Comparison of ENCODE assay signal across 18 mouse cellular contexts in the genomic region with DNA sequence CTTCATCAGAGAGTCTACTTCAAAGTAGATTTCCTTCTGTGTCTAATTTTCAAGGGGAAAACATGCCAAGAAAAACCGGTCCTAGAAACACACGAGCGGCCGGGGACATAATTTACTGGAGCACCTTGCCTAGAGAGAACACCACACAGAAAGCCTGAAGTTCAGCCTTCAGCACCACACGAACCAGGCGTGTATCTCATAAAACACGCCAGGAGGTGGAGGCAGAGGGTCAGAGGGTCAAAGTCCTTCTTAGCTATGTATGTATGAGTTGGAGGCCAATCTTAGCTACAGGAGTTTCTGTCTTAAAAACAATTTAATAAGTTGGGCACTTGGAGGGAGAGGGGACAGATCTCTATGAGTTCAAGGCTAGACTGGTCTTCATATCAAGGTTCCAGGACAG. TPM values are rescaled to one million over a fixed set of nuclear protein-coding genes. Genes with fewer than 3 reads are reported as not detected.
DNase-seq lines count a peak whose midpoint lies in the region; ATAC-seq and TF ChIP-seq lines count a peak whose summit lies in the region.
"Had no signal": no experiment of that assay in that cellular context is flagged by ENCODE, and none has a peak within 500 bp of the region (broad histone marks: within the 10 kb centered on the region; RNA-seq: fewer than 3 reads in every experiment).

No protein-coding gene starts in this region.

- ATAC-seq in liver, embryonic 16.5 days (ENCODE audit: low read depth): 0 out of 2 replicates have a peak, but pooled peaks have one; percentile 27
- ATAC-seq in liver, embryonic 11.5 days (replicated peaks; ENCODE audit: low FRiP score): no peak
- peak; percentile 83 for ATAC-seq in intestine, embryonic 16.5 days
- ATAC-seq: forebrain, postnatal 0 days; hindbrain, embryonic 16.5 days had no signal

- H3K9ac ChIP-seq in heart, adult 2 months (ENCODE audit: low read depth, low read length): no peak overlapping the region
- H3K9ac ChIP-seq in liver, embryonic 16.5 days (ENCODE audit: low read depth, low read length): no peak overlapping the region
- H3K9ac ChIP-seq in liver, embryonic 11.5 days (ENCODE audit: low read depth, low read length): no peak overlapping the region
- no peak overlapping the region for H3K9ac ChIP-seq in intestine, embryonic 16.5 days (ENCODE audit: low read depth, low read length)
- H3K9ac ChIP-seq: forebrain, postnatal 0 days; liver, embryonic 15.5 days; neural tube, embryonic 12.5 days had no signal

- intact Hi-C loops in heart, adult 2 months (cut with DNase I): no loop called here
- intact Hi-C loops in heart, postnatal 36 days (cut with DNase I): no loop called here

- DNase-seq in heart, adult 2 months: no peak
- no peak for DNase-seq in heart, postnatal 36 days
- DNase-seq in liver, embryonic 11.5 days (ENCODE audit: low spot score): no peak
- DNase-seq in urinary bladder, postnatal 14 days (ENCODE audit: low spot score): no peak
- DNase-seq in layer of hippocampus, adult 18-20 months (ENCODE audit: low spot score in 2 of 2): no peak
- DNase-seq: cerebellum, postnatal 10 days; embryo, embryonic 11 days; forebrain, postnatal 0 days; gastrocnemius, adult 2 months; heart, adult 18-20 months; right cerebral cortex, postnatal 25 days; thymus, adult 18-20 months had no signal

- TF ChIP-seq CTCF in heart, adult 2 months (IDR thresholded peaks at IDR 0.05): peak; percentile 9; the same call in 1 of the 2 replicates
- TF ChIP-seq CTCF in small intestine, adult 2 months (IDR thresholded peaks at IDR 0.05; ENCODE audit: extremely low read depth, insufficient read length, insufficient replicate concordance, low read depth, low read length): peak; percentile 51; the same call in 1 of the 2 replicates

- no peak for TF ChIP-seq POLR2A in heart, adult 2 months (IDR thresholded peaks at IDR 0.05; ENCODE audit: insufficient read depth, low read depth, low read length)
- TF ChIP-seq POLR2A in small intestine, adult 2 months (IDR thresholded peaks at IDR 0.05; ENCODE audit: low read depth, low read length): no peak

- 91% methylated on average over 7 of the region's 7 CpGs for WGBS in heart, adult 2 months
- WGBS in liver, embryonic 16.5 days (ENCODE audit: insufficient replicate concordance): 61% methylated on average over 7 of the region's 7 CpGs
- WGBS in liver, embryonic 11.5 days: 84% methylated on average over 7 of the region's 7 CpGs
- 64% methylated on average over 7 of the region's 7 CpGs for WGBS in intestine, embryonic 16.5 days
- WGBS in small intestine, adult 2 months: 36% methylated on average over 7 of the region's 7 CpGs

- TF ChIP-seq EP300 in heart, adult 2 months (IDR thresholded peaks at IDR 0.05; ENCODE audit: insufficient read depth, low read depth, low read length): no peak

- H3K4me3 ChIP-seq in heart, adult 2 months: no peak overlapping the region
- no peak overlapping the region for H3K4me3 ChIP-seq in liver, embryonic 16.5 days (ENCODE audit: low read depth, low read length)
- no peak overlapping the region for H3K4me3 ChIP-seq in liver, embryonic 11.5 days (ENCODE audit: low read depth, low read length)
- H3K4me3 ChIP-seq in intestine, embryonic 16.5 days (ENCODE audit: low read length): no peak overlapping the region
- H3K4me3 ChIP-seq in small intestine, adult 2 months (ENCODE audit: low read depth, low read length): no peak overlapping the region
- H3K4me3 ChIP-seq: gastrocnemius, adult 2 months; liver, embryonic 15.5 days; neural tube, embryonic 12.5 days had no signal

- no peak overlapping the region for H3K4me2 ChIP-seq in liver, embryonic 16.5 days (ENCODE audit: low read depth, low read length)
- H3K4me2 ChIP-seq in liver, embryonic 11.5 days: no peak overlapping the region
- no peak overlapping the region; the same call in 1 of the 2 replicates for H3K4me2 ChIP-seq in intestine, embryonic 16.5 days (ENCODE audit: low read depth, low read length)
- H3K4me2 ChIP-seq: liver, embryonic 15.5 days; neural tube, embryonic 12.5 days had no signal

- peaks cover 12% of the 10 kb centered on the region for H3K4me1 ChIP-seq in heart, adult 2 months (ENCODE audit: control insufficient read depth, insufficient read depth, low read length)
- H3K4me1 ChIP-seq in liver, embryonic 16.5 days (ENCODE audit: control insufficient read depth, low read depth, low read length): no peaks in the 10 kb centered on the region; the same call in 1 of the 2 replicates
- peaks cover 4% of the 10 kb centered on the region; the same call in 1 of the 2 replicates for H3K4me1 ChIP-seq in liver, embryonic 11.5 days (replicated peaks; ENCODE audit: control insufficient read depth, insufficient read depth, low read length)
- peaks cover 12% of the 10 kb centered on the region for H3K4me1 ChIP-seq in intestine, embryonic 16.5 days (ENCODE audit: control insufficient read depth, insufficient read depth, low read length)
- peaks cover 16% of the 10 kb centered on the region for H3K4me1 ChIP-seq in small intestine, adult 2 months (ENCODE audit: control insufficient read depth, insufficient read depth, insufficient read length, low read length)

- no peaks in the 10 kb centered on the region for H3K27me3 ChIP-seq in heart, adult 2 months (ENCODE audit: control insufficient read depth, insufficient read depth, low read length)
- no peaks in the 10 kb centered on the region for H3K27me3 ChIP-seq in liver, embryonic 16.5 days (ENCODE audit: control insufficient read depth, insufficient read depth, low read depth, low read length)
- no peaks in the 10 kb centered on the region for H3K27me3 ChIP-seq in liver, embryonic 11.5 days (replicated peaks; ENCODE audit: control insufficient read depth, insufficient read depth, low read length)
- H3K27me3 ChIP-seq in intestine, embryonic 16.5 days (replicated peaks; ENCODE audit: control insufficient read depth, insufficient read depth, low read length): no peaks in the 10 kb centered on the region
- no peaks in the 10 kb centered on the region for H3K27me3 ChIP-seq in small intestine, adult 2 months (ENCODE audit: control insufficient read depth, insufficient read depth, low read length)
- H3K27me3 ChIP-seq: liver, embryonic 15.5 days; neural tube, embryonic 12.5 days had no signal

- no peaks in the 10 kb centered on the region for H3K36me3 ChIP-seq in heart, adult 2 months (ENCODE audit: control insufficient read depth, insufficient read depth, low read length)
- no peaks in the 10 kb centered on the region for H3K36me3 ChIP-seq in liver, embryonic 16.5 days (ENCODE audit: control insufficient read depth, insufficient read depth)
- H3K36me3 ChIP-seq in liver, embryonic 11.5 days (ENCODE audit: control insufficient read depth, insufficient read depth, low read length): no peaks in the 10 kb centered on the region
- no peaks in the 10 kb centered on the region for H3K36me3 ChIP-seq in intestine, embryonic 16.5 days (ENCODE audit: control insufficient read depth, insufficient read depth, low read length)
- H3K36me3 ChIP-seq in small intestine, adult 2 months (ENCODE audit: control insufficient read depth, insufficient read depth, low read length): no peaks in the 10 kb centered on the region
- H3K36me3 ChIP-seq: liver, embryonic 15.5 days; neural tube, embryonic 12.5 days had no signal

- peaks cover 5% of the 10 kb centered on the region; the same call in 1 of the 2 replicates for H3K79me2 ChIP-seq in heart, adult 2 months (replicated peaks; ENCODE audit: control insufficient read depth, insufficient read depth, low read length)

- H3K27ac ChIP-seq in heart, adult 2 months: no peak overlapping the region
- H3K27ac ChIP-seq in liver, embryonic 16.5 days (ENCODE audit: low read length): no peak overlapping the region
- no peak overlapping the region for H3K27ac ChIP-seq in liver, embryonic 11.5 days (ENCODE audit: low read depth, low read length)
- H3K27ac ChIP-seq in intestine, embryonic 16.5 days (ENCODE audit: low read length): no peak overlapping the region
- 0 out of 2 replicates have a peak overlapping the region, but pooled peaks have one; percentile 33 for H3K27ac ChIP-seq in small intestine, adult 2 months (ENCODE audit: insufficient read depth, low read depth, low read length)
- H3K27ac ChIP-seq: gastrocnemius, adult 2 months; liver, embryonic 15.5 days; neural tube, embryonic 12.5 days had no signal

- no peaks in the 10 kb centered on the region for H3K9me3 ChIP-seq in liver, embryonic 16.5 days (replicated peaks; ENCODE audit: control insufficient read depth, low read length)
- H3K9me3 ChIP-seq in liver, embryonic 11.5 days (ENCODE audit: control insufficient read depth, low read length): no peaks in the 10 kb centered on the region
- no peaks in the 10 kb centered on the region for H3K9me3 ChIP-seq in intestine, embryonic 16.5 days (ENCODE audit: control insufficient read depth, low read length)
- H3K9me3 ChIP-seq: liver, embryonic 15.5 days; neural tube, embryonic 12.5 days had no signal

RNA-seq across cellular contexts. Expression of gene Tjp2, which starts 9.9 kb away (rescaled TPM):
- total RNA-seq in heart, adult 2 months (2021): 10 to 100 TPM; 16.1 to 19.2 TPM
- polyA plus RNA-seq in heart, adult 2 months (2012; rRNA removed): 7.9 and 10.2 TPM in 2 replicates
- total RNA-seq in heart, postnatal 36 days (2021): 10 to 100 TPM; 18.2 to 21.3 TPM
- polyA plus RNA-seq in liver, embryonic 16.5 days (2015; fragmentation: Nextera tagmentation; extraction: Ambion mirVana): 5.2 and 6.6 TPM in 2 replicates
- 14.0 and 14.2 TPM in 2 replicates for polyA plus RNA-seq in liver, embryonic 11.5 days (2014; fragmentation: Nextera tagmentation; extraction: Ambion mirVana)
- polyA plus RNA-seq in intestine, embryonic 16.5 days (2015; fragmentation: Nextera tagmentation; extraction: Ambion mirVana): 33.0 and 40.2 TPM in 2 replicates
- polyA plus RNA-seq in small intestine, adult 2 months (2012; rRNA removed): 24.9 and 74.0 TPM in 2 replicates
- total RNA-seq in layer of hippocampus, adult 18-20 months (2021): 10 to 100 TPM; 21.8 to 23.2 TPM
